Mouse (Mus musculus): ENCODE measurements around the gene Sept4. TPM values are rescaled to one million over a fixed set of nuclear protein-coding genes. Genes with fewer than 3 reads are reported as not detected.

The Sept4 gene
- polyA plus RNA-seq, 1 experiment = 1,033 TPM

DNA sequence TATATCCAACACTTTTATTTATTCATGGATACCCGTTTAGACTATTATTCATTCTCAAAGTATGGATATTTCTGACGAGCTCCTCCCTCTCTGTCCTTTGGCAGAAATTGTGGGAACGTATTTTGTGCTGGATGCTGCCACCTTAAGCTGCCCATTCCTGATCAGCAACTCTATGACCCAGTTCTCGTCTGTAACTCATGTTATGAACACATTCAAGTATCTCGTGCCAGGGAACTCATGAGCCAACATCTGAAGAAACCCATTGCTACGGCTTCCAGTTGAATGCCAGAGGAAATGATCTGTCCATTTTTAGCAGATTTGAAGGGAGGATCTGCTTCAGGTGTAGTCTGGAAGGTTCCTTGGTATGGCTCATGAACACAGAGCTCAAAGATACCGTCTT lies 45.3 kb downstream of the Sept4 start:
- Histone ChIP-seq H3K4me1 (ENCODE audit: control insufficient read depth, insufficient read depth, low read length) (peaks cover 25% of the 10 kb centered on the region), H3K27ac (ENCODE audit: insufficient read depth, low read length) (no peak overlapping the region), H3K4me3 (replicated peaks; ENCODE audit: insufficient read depth, low read depth, low read length) (no peak overlapping the region), H3K27me3 (ENCODE audit: control insufficient read depth, insufficient read depth, low read length) (no peaks in the 10 kb centered on the region)
- DNase-seq = no peak
- 34% methylated on average over 7 of the region's 7 CpGs for WGBS
- TF ChIP-seq POLR2A (IDR thresholded peaks at IDR 0.05; ENCODE audit: borderline replicate concordance, insufficient read depth, low read length) = no peak
- TF ChIP-seq CTCF (IDR thresholded peaks at IDR 0.05; ENCODE audit: borderline replicate concordance, insufficient read depth, low read depth, low read length) = no peak

DNA sequence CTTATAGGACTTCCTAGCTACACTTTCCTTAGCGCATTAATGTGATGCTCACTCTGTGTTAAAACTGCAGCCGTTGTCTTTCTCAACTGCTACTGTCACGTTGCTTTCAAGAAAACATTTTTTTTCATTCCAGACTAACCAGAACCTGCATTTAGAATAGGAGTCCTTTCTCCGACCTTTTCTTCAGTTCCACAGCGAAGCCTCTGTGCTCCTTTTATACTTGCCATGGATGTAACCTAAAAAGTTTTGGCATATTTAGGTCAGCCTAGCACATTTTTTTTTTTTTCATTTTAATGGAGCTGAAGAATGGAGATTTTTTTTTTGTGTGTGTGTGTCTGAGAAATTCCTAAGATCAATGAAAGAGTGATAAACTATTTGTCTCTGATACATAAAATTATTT lies 46.8 kb downstream of the Sept4 start:
- WGBS = 84% methylated on average over 5 of the region's 5 CpGs
- Histone ChIP-seq H3K4me1 (ENCODE audit: control insufficient read depth, insufficient read depth, low read length) (peaks cover 24% of the 10 kb centered on the region), H3K4me3 (replicated peaks; ENCODE audit: insufficient read depth, low read depth, low read length) (no peak overlapping the region), H3K27me3 (ENCODE audit: control insufficient read depth, insufficient read depth, low read length) (no peaks in the 10 kb centered on the region), H3K27ac (ENCODE audit: insufficient read depth, low read length) (no peak overlapping the region)
- no peak for TF ChIP-seq CTCF (IDR thresholded peaks at IDR 0.05; ENCODE audit: borderline replicate concordance, insufficient read depth, low read depth, low read length)
- no peak for DNase-seq

DNA sequence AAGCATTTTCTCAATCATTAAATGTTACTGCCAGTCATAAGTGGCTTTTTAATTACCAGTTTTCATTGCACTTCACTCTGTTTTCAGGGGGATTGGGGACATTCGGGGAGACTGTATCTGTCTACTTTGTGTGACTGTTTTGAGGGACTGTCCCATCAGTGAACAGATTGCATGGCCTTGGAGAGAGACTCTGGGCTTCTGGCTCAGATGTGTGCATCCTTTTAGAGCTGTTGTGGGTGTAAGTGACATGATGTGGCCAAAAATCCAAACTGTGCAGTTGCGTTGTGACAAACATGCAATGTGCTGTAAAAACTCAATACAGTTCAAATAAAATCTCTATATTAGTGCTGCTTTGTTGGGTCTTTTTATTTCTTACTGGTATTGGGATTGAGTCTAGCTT lies 47.2 kb downstream of the Sept4 start:
- peaks cover 24% of the 10 kb centered on the region for H3K4me1 ChIP-seq (ENCODE audit: control insufficient read depth, insufficient read depth, low read length)
- no peak overlapping the region for H3K4me3 ChIP-seq (replicated peaks; ENCODE audit: insufficient read depth, low read depth, low read length)
- 91% methylated on average over 2 of the region's 2 CpGs for WGBS
- no peak overlapping the region for H3K27ac ChIP-seq (ENCODE audit: insufficient read depth, low read length)
- TF ChIP-seq POLR2A (IDR thresholded peaks at IDR 0.05; ENCODE audit: borderline replicate concordance, insufficient read depth, low read length) (no peak), CTCF (IDR thresholded peaks at IDR 0.05; ENCODE audit: borderline replicate concordance, insufficient read depth, low read depth, low read length) (no peak)
- H3K27me3 ChIP-seq (ENCODE audit: control insufficient read depth, insufficient read depth, low read length) = no peaks in the 10 kb centered on the region
- DNase-seq = no peak

DNA sequence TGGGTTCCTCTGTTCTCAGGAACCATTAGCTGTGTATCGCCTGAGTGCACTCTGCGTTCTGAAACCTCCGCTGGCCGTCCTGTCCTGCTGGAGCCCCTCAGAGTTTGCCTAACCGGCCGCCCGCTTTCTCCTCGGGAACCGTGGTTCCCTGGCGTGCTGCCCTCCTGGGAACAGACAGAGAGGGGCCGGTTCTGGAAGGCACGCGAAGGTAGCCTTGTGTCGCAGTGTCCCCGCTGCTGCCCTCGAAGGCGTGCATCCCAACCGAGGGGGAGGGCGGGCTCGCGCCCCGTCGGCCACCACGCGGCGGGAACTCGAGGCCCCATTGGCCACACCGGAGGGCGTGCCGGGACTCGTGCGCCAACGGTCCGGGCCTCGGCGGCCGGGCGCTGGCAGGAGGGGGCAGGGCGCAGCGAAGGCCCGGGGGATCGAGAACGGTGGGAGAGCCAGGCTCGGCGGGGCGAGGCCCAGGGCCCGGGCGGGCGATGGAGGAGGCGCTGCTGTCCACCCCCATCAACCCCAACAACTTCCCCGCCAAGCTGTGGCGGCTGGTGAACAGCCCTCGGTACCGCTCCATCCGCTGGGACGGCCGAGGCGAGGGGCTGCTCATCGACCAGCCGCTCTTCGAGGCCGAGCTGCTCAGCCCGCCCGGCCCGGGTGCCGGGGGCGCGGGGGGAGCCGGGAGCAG lies 48.2 kb downstream of the Sept4 start, which contains the start of gene Hsf5:
Gene Hsf5 (plus strand): TSS at position 375 of the 685 bp plus-strand sequence.
- Histone ChIP-seq H3K4me1 (ENCODE audit: control insufficient read depth, insufficient read depth, low read length) (peaks cover 18% of the 10 kb centered on the region; the same call in 1 of the 2 replicates), H3K27me3 (ENCODE audit: control insufficient read depth, insufficient read depth, low read length) (no peaks in the 10 kb centered on the region), H3K27ac (ENCODE audit: insufficient read depth, low read length) (no peak within 1 kb of the TSS), H3K4me3 (replicated peaks; ENCODE audit: insufficient read depth, low read depth, low read length) (no peak within 1 kb of the TSS)
- DNase-seq = no peak
- TF ChIP-seq POLR2A (IDR thresholded peaks at IDR 0.05; ENCODE audit: borderline replicate concordance, insufficient read depth, low read length) = no peak
- 93% methylated on average over 66 of the region's 69 CpGs for WGBS

DNA sequence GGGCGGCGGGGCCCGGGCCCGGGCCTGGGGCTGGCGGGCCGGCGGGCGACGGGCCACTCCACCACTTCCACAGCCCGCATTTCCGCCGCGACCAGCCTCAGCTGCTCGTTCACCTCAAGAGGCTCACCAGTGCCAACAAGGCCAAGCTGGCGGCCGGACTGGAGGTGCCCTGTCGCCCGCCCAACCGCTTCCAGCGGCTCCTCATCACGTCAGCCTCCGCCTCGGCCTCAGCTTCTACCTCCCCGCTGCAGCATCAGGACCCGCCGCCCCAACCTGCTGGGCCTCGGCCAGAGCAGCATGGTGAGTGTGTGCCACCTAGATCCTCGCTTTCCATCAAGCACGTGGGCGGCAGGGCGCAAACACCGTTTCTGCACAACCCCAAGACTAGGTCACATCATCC lies 48.9 kb downstream of the Sept4 start:
- WGBS = 95% methylated on average over 32 of the region's 32 CpGs
- no peak overlapping the region for H3K4me3 ChIP-seq (replicated peaks; ENCODE audit: insufficient read depth, low read depth, low read length)
- no peak for DNase-seq
- H3K27me3 ChIP-seq (ENCODE audit: control insufficient read depth, insufficient read depth, low read length) = no peaks in the 10 kb centered on the region
- H3K27ac ChIP-seq (ENCODE audit: insufficient read depth, low read length) = no peak overlapping the region
- no peak for TF ChIP-seq POLR2A (IDR thresholded peaks at IDR 0.05; ENCODE audit: borderline replicate concordance, insufficient read depth, low read length)
- no peak for TF ChIP-seq CTCF (IDR thresholded peaks at IDR 0.05; ENCODE audit: borderline replicate concordance, insufficient read depth, low read depth, low read length)
- H3K4me1 ChIP-seq (ENCODE audit: control insufficient read depth, insufficient read depth, low read length) = peaks cover 13% of the 10 kb centered on the region; the same call in 1 of the 2 replicates

DNA sequence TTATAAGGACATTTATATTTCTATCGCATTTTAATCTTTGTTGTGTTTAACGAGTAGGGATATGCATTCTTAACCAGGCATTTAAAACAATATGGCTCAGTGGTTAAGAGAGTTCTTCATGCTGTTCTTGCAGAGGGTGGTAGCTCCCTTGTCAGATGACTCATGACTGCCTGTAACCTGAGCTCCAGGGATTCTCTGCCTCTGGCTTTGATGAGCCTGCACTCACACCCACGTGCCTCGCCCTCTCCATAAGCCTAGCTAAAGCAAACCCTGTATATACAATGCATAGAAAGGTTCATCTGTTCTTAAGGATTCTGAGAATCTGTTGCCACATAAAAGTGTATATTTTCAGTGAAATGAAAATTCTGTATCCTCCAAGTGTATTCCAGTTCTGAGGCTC lies 54.5 kb downstream of the Sept4 start:
- H3K4me3 ChIP-seq (replicated peaks; ENCODE audit: insufficient read depth, low read depth, low read length) = no peak overlapping the region
- TF ChIP-seq POLR2A (IDR thresholded peaks at IDR 0.05; ENCODE audit: borderline replicate concordance, insufficient read depth, low read length) (no peak), CTCF (IDR thresholded peaks at IDR 0.05; ENCODE audit: borderline replicate concordance, insufficient read depth, low read depth, low read length) (no peak)
- WGBS = 88% methylated on average over 4 of the region's 4 CpGs
- no peaks in the 10 kb centered on the region for H3K27me3 ChIP-seq (ENCODE audit: control insufficient read depth, insufficient read depth, low read length)
- DNase-seq = no peak
- no peaks in the 10 kb centered on the region; the same call in 1 of the 2 replicates for H3K4me1 ChIP-seq (ENCODE audit: control insufficient read depth, insufficient read depth, low read length)
- no peak overlapping the region for H3K27ac ChIP-seq (ENCODE audit: insufficient read depth, low read length)

DNA sequence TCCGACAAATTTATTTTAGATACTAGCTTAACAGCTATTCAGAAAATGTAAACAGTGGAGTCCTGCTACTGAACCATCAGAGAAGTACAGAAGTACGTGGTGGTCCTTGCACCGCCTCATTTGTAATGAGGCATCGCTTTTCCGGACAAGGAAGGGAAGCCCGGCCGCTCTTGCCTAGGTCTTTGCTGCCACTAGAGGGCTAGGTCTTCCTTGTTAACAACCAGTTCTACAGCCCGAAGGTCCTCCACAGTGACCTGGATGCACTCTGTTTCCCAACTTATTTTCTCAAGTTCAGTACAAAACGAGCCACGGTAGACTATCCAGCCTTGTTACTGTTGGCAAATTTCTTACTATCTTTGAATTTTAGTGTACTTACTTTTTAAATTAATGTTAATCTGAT lies 61.2 kb downstream of the Sept4 start:
- no peaks in the 10 kb centered on the region for H3K27me3 ChIP-seq (ENCODE audit: control insufficient read depth, insufficient read depth, low read length)
- H3K27ac ChIP-seq (ENCODE audit: insufficient read depth, low read length) = no peak overlapping the region
- WGBS = 29% methylated on average over 10 of the region's 10 CpGs
- DNase-seq = no peak
- TF ChIP-seq POLR2A (IDR thresholded peaks at IDR 0.05; ENCODE audit: borderline replicate concordance, insufficient read depth, low read length) (no peak), CTCF (IDR thresholded peaks at IDR 0.05; ENCODE audit: borderline replicate concordance, insufficient read depth, low read depth, low read length) (peak; percentile 60)
- H3K4me3 ChIP-seq (replicated peaks; ENCODE audit: insufficient read depth, low read depth, low read length) = no peak overlapping the region
- no peaks in the 10 kb centered on the region; the same call in 1 of the 2 replicates for H3K4me1 ChIP-seq (ENCODE audit: control insufficient read depth, insufficient read depth, low read length)

DNA sequence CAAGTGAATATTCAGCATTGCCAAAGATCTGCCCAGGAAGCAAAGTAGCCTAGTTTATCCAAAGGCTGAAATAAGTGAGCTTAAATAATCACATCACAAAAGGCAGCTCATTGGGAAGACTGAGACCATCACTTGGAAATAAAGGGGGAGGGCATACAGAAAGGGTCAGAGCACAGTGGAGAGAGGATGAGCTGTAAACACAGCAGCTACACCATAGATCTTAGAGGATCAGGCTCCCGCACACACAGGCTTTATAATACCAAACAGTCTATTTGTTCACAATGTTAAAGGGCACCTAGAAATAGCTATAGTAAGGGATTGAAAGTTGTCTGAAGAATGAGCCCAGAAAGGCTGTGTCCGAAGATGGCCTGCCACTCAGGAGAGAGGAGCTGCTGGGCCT lies 70.1 kb downstream of the Sept4 start:
- Histone ChIP-seq H3K27ac (ENCODE audit: insufficient read depth, low read length) (peak overlapping the region; percentile 42), H3K27me3 (ENCODE audit: control insufficient read depth, insufficient read depth, low read length) (no peaks in the 10 kb centered on the region), H3K4me3 (replicated peaks; ENCODE audit: insufficient read depth, low read depth, low read length) (peak overlapping the region; percentile 58), H3K4me1 (ENCODE audit: control insufficient read depth, insufficient read depth, low read length) (no peaks in the 10 kb centered on the region; the same call in 1 of the 2 replicates)
- WGBS = 37% methylated on average over 2 of the region's 2 CpGs
- DNase-seq = no peak
- TF ChIP-seq CTCF (IDR thresholded peaks at IDR 0.05; ENCODE audit: borderline replicate concordance, insufficient read depth, low read depth, low read length) (no peak), POLR2A (IDR thresholded peaks at IDR 0.05; ENCODE audit: borderline replicate concordance, insufficient read depth, low read length) (no peak)
